Mouse (Mus musculus): ENCODE results near the gene Nid2.

Nid2 gene

DNA sequence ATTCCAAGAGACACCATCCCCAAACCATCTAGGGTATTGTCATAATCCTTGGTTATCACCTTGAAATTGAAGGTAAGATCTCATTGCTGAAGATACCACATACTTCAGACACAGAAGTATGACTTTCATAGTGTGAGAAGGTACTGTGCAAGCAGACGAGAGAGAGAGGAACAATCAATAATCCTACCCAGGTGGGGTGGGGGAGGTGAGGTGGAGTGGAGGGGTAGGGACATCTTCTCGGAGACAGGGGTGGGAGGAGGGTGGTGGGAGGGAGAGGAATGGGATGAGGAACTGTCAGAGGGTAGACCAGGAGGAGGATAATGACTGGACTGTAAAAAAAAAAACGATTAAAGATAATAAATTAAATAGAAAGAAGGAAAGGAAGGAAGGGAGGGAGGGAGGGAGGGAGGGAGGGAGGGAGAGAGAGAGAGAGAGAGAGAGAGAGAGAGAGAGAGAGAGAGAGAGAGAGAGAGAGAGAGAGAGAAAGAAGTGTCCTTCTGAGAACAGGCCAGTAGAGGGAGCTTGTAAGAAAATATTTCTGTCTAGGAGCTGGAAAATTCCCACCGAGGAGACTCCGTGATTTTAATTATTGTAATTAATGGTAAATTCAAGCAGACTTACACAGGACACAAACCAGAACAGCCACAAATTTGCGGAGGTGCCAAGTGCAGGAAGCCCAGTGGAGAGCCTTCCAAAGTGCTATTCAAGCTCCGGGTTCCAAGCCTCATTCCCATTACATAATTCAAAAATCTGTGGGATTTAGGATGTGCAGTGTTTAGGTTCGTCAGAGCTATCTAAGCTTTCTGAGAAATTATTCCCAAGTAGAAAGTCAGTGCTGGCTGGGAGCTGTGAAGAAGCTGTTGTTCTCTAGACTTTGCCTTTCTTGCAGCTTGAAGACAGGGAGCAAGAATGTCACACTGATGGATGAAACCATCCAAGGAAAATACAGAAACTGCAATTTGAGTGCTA, 108.0 kb downstream of the Nid2 start:
- DNase-seq (ENCODE audit: low spot score in 2 of 2): no peak

DNA sequence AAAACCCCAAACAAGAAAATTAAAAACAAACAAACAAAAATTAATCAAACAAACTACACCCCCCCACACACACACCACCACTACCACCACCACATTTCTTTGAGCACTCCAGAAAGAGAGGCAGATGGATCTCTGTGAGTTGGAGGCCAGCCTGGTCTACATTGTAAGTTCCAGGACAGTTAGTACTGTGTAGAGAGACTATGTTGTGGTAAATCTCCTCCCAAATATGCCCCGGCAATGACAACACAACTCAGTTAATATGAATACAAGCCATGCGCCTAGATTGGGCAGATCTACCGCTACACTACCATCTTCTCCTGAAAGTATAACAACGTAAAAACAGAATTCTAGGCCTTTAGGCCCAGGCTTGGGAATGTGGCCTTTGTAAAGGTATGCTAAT, 109.2 kb downstream of the Nid2 start:
- DNase-seq (ENCODE audit: low spot score in 2 of 2): no peak
